Mouse (Mus musculus): ENCODE measurements at regions not wholly inside any gene's neighbourhood (a gene's known extent, or its start where the extent isn't known, plus 50 kb on each side); places are given as distances from the start of the nearest gene placed in this dataset.

- TF ChIP-seq CTCF (IDR thresholded peaks at IDR 0.05; ENCODE audit: low read depth, low read length) (no peak), TAL1 (conservative IDR thresholded peaks at IDR 0.05; ENCODE audit: low read depth, low read length) (no peak)
Observed at GRCm38 (mm10) chr3:52693813-52694212, 323.2 kb downstream of the Cog6 start.
